Mouse (Mus musculus) bone marrow, adult 2 months (tissue): ENCODE measurements around the gene Ptrh1. TPM values are rescaled to one million over a fixed set of nuclear protein-coding genes. Genes with fewer than 3 reads are reported as not detected.

Experiments used
- H3K27ac ChIP-seq: fragments of 200-500 bp; 2 replicates; pipeline ENCODE4 v1.5.1; 2012; ENCODE audit warnings: low read depth, mild to moderate bottlenecking, control low read depth, inconsistent platforms, low read length; ENCODE audit not compliant: control insufficient read depth, poor library complexity, insufficient read depth
- H3K4me1 ChIP-seq: fragments of 200-500 bp; 2 replicates; pipeline ENCODE4 v1.6.1; 2011; ENCODE audit warnings: low read length; ENCODE audit not compliant: control insufficient read depth, insufficient read depth
- H3K4me3 ChIP-seq: fragments of 200-500 bp; replicated peaks from 2 replicates; pipeline ENCODE3; 2011; ENCODE audit warnings: mild to moderate bottlenecking, low read depth, low read length, control low read depth; ENCODE audit not compliant: control insufficient read depth
- CTCF ChIP-seq: fragments of 200-500 bp; IDR thresholded peaks from 2 replicates; pipeline ENCODE4 v1.5.1; 2011; ENCODE audit warnings: low read length, control low read depth; ENCODE audit not compliant: control insufficient read depth, insufficient read depth
- POLR2A ChIP-seq: fragments of 200-500 bp; IDR thresholded peaks from 2 replicates; pipeline ENCODE4 v1.6.1; 2011; ENCODE audit warnings: low read depth, mild to moderate bottlenecking, control low read depth, low read length, borderline replicate concordance; ENCODE audit not compliant: control insufficient read depth
- WGBS: fragments of 180-500 bp; shearing (Covaris S2); methylation state at CpG from one replicate; pipeline ENCODE4 v1.1.7; 2018; 5-methylcytosine and 5-hydroxymethylcytosine counted together
- polyA plus RNA-seq: library from polyadenylated mRNA; stranded (reverse); fragments of >200 nt; gene quantifications from 2 replicates; pipeline ENCODE4 v1.2.4, GENCODE M21; 2011; ENCODE audit warnings: low replicate concordance; ENCODE audit not compliant: missing spikeins, insufficient read depth, insufficient read length

The Ptrh1 gene
- polyA plus RNA-seq, 1 experiment: 2.7 TPM

- no peaks in the 10 kb centered on the region; the same call in 1 of the 2 replicates for H3K4me1 ChIP-seq
- WGBS: 54% methylated on average over 4 of the region's 4 CpGs
- TF ChIP-seq POLR2A (no peak), CTCF (no peak)
- no peak overlapping the region for H3K4me3 ChIP-seq
- no peak overlapping the region for H3K27ac ChIP-seq
Observed at GRCm38 (mm10) chr2:32734933-32735332, 40.7 kb upstream of the Ptrh1 start.

DNA sequence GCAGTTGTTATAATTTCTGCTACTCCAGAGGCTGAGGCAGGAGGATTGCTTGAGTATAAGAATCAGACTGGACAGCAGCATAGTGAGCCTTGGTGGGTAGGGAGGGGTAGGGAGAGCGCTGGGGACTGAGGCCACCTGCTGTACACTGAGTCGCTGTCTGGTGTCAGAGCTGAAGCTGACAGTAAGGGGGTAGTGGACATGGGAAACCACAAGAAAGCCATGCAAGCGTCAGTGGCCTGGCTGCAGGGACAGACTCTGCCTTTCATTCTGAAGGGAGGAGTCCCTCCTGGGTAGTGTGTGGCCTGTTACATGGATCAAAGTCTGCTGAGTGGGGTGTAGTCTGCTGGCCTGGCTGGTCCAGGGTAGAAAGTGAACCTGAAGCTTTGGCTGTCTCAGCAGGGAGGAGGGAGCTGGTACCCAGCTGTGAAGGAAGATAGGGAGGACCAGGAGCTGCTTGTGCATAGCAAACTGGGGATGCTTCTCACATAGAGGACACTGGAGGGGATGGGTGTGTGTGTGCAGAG is 39.2 kb upstream of the Ptrh1 start:
- 46% methylated on average over 3 of the region's 3 CpGs for WGBS

GRCm38 (mm10) chr2:32737008-32737407 is 38.6 kb upstream of the Ptrh1 start:
- WGBS: 42% methylated on average over 6 of the region's 6 CpGs
- Histone ChIP-seq H3K4me1 (no peaks in the 10 kb centered on the region; the same call in 1 of the 2 replicates), H3K4me3 (no peak overlapping the region), H3K27ac (no peak overlapping the region)
- TF ChIP-seq CTCF (no peak), POLR2A (no peak)

More for the DNA sequence above, 39.2 kb upstream of the Ptrh1 start:
- Histone ChIP-seq H3K4me3 (no peak overlapping the region), H3K27ac (no peak overlapping the region), H3K4me1 (no peaks in the 10 kb centered on the region; the same call in 1 of the 2 replicates)
- no peak for TF ChIP-seq POLR2A
- TF ChIP-seq CTCF: no peak

- WGBS: 77% methylated on average over 4 of the region's 4 CpGs
- no peak overlapping the region for H3K4me3 ChIP-seq
- no peaks in the 10 kb centered on the region; the same call in 1 of the 2 replicates for H3K4me1 ChIP-seq
- H3K27ac ChIP-seq: no peak overlapping the region
- TF ChIP-seq POLR2A (no peak), CTCF (no peak)
Observed at GRCm38 (mm10) chr2:32739311-32739710, 36.3 kb upstream of the Ptrh1 start.

GRCm38 (mm10) chr2:32740916-32741272 is 34.7 kb upstream of the Ptrh1 start, which contains the start of gene 6330409D20Rik:
6330409D20Rik (minus strand) TSS chr2:32741016.
- H3K27ac ChIP-seq: no peak within 1 kb of the TSS
- TF ChIP-seq POLR2A (no peak), CTCF (no peak)
- WGBS: 74% methylated on average over 11 of the region's 11 CpGs
- H3K4me1 ChIP-seq: no peaks in the 10 kb centered on the region
- H3K4me3 ChIP-seq: no peak within 1 kb of the TSS

DNA sequence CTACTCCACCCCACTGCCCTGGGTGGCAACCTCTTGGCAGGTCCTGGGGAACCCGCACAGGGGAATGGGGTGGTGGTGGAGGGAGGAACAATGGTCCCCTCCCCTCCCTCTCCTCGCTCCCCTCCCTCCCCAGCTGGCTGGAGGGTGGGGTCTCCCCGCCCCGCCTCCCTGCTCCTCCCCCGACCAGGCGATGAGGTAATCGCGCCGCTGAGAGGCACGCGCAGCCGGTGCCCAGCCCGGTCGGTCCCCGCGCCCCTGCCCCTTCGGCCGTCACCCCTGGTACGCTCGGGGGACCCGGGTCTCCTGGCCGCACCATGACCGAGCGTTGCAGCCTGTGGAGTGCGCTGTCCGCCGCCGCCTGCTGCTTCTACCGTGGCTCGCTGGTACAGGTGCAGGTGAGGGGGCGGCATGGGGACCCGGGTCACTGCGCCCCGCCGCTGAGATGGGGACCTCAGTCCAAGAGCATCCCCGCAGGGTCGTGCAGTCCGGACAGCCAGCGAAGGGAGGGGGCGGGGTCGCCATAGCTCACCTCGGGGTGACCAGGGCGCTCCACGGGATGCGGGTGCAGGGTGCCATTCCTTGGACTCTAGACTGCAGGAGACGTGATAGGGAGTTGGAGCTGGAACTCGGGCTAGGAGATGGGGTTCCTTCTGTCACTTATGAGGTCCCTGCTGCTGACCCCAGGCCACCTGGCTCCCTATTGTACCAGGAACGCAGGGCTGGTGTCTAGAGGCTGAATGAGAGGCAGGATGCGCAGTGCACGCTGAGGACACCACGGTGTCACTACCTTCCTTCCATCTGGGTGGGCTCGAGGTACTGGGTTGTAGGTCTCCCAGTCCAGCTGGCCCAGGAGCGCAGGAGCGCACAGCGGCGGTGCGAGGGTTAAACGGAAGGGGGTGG is 34.1 kb upstream of the Ptrh1 start:
- WGBS: 82% methylated on average over 55 of the region's 58 CpGs
- no peak overlapping the region for H3K4me3 ChIP-seq
- no peak overlapping the region for H3K27ac ChIP-seq
- TF ChIP-seq CTCF (no peak), POLR2A (no peak)
- H3K4me1 ChIP-seq: no peaks in the 10 kb centered on the region

DNA sequence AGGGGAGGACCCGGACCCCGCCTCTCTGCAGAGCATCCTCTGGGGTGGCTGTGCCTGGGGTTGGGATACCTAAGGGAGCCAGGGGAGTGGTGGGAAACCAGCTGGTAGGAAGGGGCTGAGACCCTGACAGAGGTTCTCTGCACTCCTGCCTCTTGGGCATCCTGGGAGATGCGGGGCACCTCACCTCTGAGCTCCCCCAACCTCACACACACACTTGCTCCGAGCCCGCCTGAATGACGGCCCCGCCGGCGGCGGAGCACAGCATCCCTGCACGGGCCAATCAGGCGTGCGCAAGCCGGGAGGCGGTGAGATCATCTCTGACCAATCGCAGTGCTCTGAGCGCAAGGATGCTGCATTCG is 33.4 kb upstream of the Ptrh1 start:
- no peak for TF ChIP-seq POLR2A
- TF ChIP-seq CTCF: no peak
- Histone ChIP-seq H3K4me3 (no peak overlapping the region), H3K27ac (no peak overlapping the region; the same call in 1 of the 2 replicates), H3K4me1 (no peaks in the 10 kb centered on the region)
- 92% methylated on average over 18 of the region's 18 CpGs for WGBS

DNA sequence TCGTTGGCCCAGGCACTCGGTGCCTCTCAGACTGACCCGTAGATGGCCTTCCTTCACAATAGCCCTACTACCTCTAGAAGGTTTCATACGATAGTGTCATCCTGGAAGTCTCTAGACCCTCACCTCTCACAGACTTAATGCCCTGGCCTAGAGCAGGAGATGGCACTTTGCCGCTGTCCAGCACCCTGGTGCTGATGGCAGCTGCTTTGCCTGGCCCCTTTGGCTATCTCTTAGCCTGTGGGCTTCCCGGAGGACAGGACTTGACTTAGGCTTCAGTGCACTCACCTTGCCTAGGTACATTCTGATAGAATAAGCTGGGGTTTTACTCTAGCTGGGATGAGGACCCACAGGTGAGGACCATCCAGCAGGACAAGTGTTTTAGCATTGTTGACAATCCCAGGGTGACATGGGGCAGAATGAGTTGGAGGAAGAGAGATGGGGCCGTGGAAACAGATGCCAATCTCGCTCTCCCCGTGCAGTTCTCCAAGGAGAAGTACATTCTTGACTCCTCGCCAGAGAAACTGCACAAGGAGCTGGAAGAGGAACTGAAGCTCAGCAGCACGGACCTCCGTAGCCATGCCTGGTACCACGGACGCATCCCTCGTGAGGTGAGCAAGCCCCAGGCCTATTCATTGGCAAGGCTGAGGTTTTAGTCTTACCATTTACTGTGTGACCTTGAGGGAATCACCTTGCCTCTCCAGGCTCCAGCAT is 31.2 kb upstream of the Ptrh1 start:
- no peaks in the 10 kb centered on the region for H3K4me1 ChIP-seq
- 49% methylated on average over 15 of the region's 15 CpGs for WGBS
- no peak overlapping the region for H3K4me3 ChIP-seq
- TF ChIP-seq POLR2A: no peak
- no peak for TF ChIP-seq CTCF
- H3K27ac ChIP-seq: no peak overlapping the region

- WGBS: 90% methylated on average over 16 of the region's 16 CpGs
- H3K4me3 ChIP-seq: no peak overlapping the region
- H3K27ac ChIP-seq: no peak overlapping the region
- H3K4me1 ChIP-seq: no peaks in the 10 kb centered on the region
- TF ChIP-seq POLR2A (no peak), CTCF (no peak)
Observed at GRCm38 (mm10) chr2:32749082-32749481, 26.5 kb upstream of the Ptrh1 start.
